Mouse (Mus musculus): Measurements from ENCODE around the gene Dis3l.

Dis3l gene

DNA sequence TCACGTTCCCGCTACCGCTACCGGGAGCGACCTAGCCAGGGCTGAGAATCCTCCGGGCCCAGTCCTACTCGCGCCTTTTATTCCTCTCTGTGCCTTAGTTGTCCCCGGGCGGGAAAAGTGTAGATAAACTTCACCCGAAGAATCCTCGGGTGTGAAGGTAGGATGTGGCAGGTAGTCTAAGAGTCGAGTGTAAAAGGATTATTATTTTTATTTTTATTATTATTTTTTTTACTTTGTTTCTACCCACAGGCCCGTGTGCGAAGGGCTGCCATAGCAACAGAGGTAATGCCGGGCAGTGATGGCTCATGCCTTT lies at the start of gene Dis3l:
Gene Dis3l, minus strand, starts transcription at position 35 of the 313 bp plus-strand sequence.
- DNase-seq (ENCODE audit: low read depth) = no peak

GRCm38 (mm10) chr9:64389576-64390292 lies 48.6 kb upstream of the Dis3l start:
- DNase-seq (ENCODE audit: low read depth) = no peak

DNA sequence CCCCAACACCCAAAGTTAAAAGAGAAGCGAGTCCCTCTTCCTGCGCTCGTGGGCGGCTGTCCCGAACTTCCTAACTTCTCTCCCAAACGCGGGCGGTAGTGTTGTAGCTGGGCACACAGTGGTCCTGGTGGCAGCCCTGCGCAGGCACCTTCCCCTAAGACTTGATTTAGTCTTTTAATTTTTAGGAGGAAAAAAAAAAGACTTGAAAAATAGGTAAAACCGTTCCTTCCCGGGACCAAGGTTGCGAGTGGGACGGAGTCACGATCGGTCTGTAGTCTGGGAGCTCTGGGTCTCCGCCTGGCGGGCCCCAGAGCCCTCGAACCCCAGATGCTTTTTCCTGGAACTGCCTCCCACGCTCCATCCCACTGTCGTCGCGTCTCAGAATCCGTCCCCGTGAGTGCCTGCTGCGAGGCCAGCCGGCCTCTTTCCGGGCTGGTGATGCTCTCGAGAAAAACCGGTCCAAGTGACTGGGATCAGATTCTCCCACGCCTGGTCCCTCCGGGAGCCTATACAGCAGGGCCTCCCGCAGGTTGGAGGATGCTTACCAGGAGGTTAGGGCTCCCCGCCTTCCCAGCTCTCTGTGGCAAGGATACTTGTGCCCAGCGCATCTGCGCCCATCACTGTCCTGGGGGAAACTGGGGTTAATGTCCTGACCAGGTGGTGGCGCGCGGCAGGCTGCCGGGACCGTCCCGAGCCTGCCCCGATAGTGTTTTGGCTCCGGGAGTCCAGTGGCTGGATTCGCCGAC lies 45.6 kb upstream of the Dis3l start:
- DNase-seq (ENCODE audit: low read depth) = no peak

- no peak for DNase-seq (ENCODE audit: low read depth)
These were observed 44.7 kb upstream of the Dis3l start, which contains the start of gene Megf11 for GRCm38 (mm10) chr9:64385511-64386465. Gene Megf11 (plus strand): TSS chr9:64385626.

- DNase-seq (ENCODE audit: low read depth) = peak; percentile 39
These were observed 42.1 kb upstream of the Dis3l start for GRCm38 (mm10) chr9:64383021-64383788.

DNA sequence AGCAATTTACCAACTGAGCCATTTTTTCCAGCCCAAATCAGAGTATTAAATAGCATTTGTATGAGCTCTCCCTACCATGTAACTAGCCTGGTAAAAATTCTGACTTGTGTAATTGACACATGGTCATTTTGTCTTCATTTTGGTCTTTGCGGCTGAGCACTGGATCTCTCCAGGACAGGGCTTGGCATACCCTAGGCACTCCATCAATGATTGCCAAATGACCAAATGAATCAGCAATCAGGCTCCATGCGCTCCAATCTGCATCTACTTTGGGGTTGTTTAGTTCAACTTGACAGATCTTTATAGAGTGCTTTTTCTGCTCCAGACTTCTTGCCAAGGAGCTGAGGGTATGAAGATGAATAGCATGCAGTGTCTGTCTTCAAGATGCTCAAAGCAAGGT lies 35.3 kb upstream of the Dis3l start:
- DNase-seq (ENCODE audit: low read depth) = peak; percentile 17

DNA sequence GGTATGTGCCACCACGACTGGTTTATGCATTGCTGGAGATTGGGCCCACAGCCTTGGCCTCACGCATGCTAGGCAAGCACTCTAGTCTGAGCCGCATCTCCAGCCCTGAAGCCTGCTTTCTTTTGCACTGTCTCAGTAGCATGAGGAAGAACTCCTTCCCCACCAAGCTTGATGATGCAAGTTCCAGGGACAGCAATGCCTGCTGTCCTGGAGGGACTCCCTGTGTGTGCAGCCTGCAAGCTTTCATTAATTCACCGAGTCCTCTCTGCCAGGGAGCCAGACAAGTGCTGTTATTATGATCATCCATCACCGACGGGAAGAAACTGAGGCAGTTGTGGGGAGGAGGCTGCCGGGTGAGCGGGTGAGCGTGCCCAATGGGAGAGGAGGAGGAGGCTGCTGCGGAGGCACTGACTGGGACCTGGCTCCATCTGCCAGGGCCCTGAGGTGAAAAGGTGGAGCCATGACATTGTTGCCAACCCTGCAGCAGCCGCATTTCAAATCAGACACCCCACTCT lies 30.3 kb upstream of the Dis3l start:
- no peak for DNase-seq (ENCODE audit: low read depth)

GRCm38 (mm10) chr9:64369871-64370270 lies 28.8 kb upstream of the Dis3l start:
- DNase-seq (ENCODE audit: low read depth) = peak; percentile 8

DNA sequence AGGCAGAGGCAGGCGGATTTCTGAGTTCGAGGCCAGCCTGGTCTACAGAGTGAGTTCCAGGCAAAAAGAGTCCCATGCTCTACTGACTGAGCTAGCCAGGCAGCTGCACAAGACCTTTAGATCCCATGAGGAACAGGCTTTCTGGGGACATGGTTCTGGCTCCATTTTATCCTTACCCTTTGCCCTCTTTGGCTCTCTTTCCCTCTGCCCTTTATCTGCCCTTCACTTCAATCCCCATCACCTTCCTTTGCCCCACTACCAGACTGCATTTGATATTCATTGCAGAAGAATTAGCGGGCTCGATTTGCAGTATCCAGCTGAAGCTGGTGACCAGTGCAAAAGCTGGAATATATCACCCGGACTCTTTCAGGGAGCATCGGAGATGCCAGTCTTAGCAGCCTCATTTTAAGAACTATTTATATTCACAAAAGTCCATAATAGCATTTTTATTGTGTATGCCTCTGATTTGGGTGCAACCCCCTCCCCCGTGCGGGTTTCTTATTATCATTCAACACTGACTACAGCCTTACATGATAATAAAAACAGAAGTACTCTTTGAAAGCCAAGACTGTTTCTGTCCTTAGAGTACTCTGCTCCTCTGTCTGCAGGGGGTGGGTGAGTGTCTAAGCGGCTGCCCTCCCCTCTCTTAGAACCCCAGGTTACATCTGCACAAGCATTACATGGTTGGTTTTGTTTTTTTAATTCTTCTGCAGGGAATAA lies 20.3 kb upstream of the Dis3l start:
- no peak for DNase-seq (ENCODE audit: low read depth)

GRCm38 (mm10) chr9:64355627-64356026 lies 14.5 kb upstream of the Dis3l start:
- DNase-seq (ENCODE audit: low read depth) = no peak

DNA sequence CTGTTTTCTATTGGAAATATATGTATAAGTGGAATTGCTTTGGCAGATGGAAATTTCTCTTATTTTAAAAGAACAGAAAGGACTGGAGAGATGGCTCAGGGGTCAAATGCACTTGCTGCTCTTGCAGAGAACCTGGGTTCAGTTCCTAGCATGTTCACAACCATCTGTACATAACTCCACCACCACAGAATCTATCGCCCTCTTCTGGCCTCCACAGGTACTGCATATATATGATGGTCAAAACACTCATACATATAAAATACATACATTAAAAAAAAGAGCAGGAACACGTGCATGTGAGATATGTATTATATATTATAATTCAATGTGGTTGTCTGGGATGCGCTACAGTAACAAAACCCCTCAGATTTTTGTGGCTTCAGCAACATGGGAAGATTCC lies 10.1 kb upstream of the Dis3l start:
- peak; percentile 21 for DNase-seq (ENCODE audit: low read depth)

GRCm38 (mm10) chr9:64349490-64349889 lies 8.4 kb upstream of the Dis3l start:
- no peak for DNase-seq (ENCODE audit: low read depth)

DNA sequence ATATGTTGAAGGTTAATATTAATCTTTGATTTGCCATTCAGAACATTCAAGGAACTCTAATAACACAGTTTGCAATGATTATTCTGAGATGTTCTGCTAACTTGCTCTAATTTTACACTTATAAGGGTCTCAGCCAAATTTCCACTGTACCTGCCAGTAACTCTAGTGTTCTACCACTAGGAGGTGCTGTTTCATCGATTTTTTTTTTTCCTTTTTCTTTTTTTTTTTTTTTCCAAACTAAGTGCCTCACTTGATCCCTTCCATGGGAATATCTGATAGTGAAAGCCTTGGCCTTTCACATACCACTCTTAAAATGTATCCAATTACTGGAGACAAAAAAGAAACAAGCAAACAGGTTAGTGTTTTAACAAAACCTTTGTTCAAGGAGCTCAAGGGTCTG lies 6.3 kb upstream of the Dis3l start:
- DNase-seq (ENCODE audit: low read depth) = peak; percentile 52

DNA sequence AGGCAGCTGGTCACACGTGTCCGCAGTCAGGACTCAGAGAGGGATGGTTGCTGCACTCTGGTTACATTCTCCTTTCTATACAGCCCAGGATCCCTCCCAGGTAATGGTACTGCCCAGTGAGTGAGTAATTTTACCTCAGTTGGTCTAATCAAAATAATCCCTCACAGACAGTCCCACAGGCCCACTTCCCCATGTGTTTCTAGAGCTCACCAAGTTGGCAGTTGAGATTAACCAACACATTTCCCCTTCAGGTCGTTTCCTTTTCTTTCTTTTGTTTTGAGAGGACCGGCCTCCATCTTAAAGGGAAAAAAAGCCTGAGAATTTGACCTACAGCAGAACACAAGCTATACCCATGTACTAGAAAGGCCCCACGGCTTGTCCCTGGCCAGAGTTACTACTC lies 4.8 kb upstream of the Dis3l start:
- DNase-seq (ENCODE audit: low read depth) = no peak

GRCm38 (mm10) chr9:64343656-64344055 lies 2.6 kb upstream of the Dis3l start:
- DNase-seq (ENCODE audit: low read depth) = no peak

DNA sequence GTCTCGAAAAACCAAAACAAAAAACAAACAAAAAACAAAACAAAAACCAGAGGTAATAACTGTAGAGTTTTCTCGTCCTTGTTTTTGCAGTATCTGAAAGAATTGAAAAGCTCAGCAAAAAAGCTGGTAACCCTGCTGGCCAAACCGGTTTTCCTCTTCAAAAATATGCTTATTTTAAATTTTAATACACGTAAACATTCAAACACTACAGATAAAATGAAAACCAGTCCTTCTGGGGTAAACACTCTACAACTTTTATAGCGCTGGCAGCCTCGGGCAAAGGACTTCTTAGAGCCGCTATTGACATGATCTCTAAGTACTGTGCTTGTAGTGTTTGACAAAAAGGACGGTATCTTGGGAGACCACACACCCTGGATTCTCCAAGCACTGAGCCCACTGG lies 583 bp upstream of the Dis3l start:
- peak; percentile 2 for DNase-seq (ENCODE audit: low read depth)

GRCm38 (mm10) chr9:64340351-64341253 lies 486 bp downstream of the Dis3l start:
- DNase-seq (ENCODE audit: low read depth) = peak; percentile 81

GRCm38 (mm10) chr9:64339361-64339760 lies 1.7 kb downstream of the Dis3l start:
- DNase-seq (ENCODE audit: low read depth) = peak; percentile 29

GRCm38 (mm10) chr9:64335825-64336224 lies 5.3 kb downstream of the Dis3l start:
- no peak for DNase-seq (ENCODE audit: low read depth)

DNA sequence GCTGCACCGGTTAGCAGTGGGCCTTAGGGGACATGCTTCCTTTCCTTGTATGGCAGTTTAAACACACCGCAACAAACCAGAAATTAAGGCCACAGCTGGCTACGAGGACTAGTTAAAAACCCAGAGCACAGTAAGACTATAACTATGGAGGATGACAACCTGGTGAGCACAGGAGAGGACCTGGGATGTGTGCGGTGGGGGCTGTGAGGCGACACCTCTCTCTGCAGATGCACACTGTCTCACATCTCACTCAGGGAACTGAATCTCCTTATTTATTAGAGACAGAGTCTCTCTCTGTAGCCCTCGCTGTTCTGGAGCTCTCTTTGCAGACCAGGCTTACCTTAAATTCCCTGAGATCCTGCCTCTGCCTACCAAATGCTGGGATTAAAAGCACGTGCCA lies 17.1 kb downstream of the Dis3l start:
- DNase-seq (ENCODE audit: low read depth) = no peak
